Mouse (Mus musculus) lung, adult 2 months (tissue): ENCODE data around the gene Ccdc157.

ENCODE experiments used
- CTCF ChIP-seq: fragments of 200-500 bp; IDR thresholded peaks from 2 replicates; pipeline ENCODE4 v1.5.1; 2011; ENCODE audit warnings: mild to moderate bottlenecking, low read length, control low read depth; ENCODE audit not compliant: insufficient read depth
- POLR2A ChIP-seq: fragments of 200-500 bp; IDR thresholded peaks from 2 replicates; pipeline ENCODE4 v1.6.1; 2011; ENCODE audit warnings: low read depth, mild to moderate bottlenecking, control low read depth, low read length, borderline replicate concordance; ENCODE audit errors: extremely low read depth

GRCm38 (mm10) chr11:4186486-4187317 is 26.6 kb upstream of the Ccdc157 start, which contains the start of gene Tbc1d10a:
- TF ChIP-seq POLR2A = peak; percentile 77
- TF ChIP-seq CTCF = no peak
